Mouse (Mus musculus) neural tube, embryonic 15.5 days (tissue): ENCODE data around the gene Gm21887. TPM values are rescaled to one million over a fixed set of nuclear protein-coding genes. Genes with fewer than 3 reads are reported as not detected.
A peak's percentile ranks its signal among the peaks of the same experiment; 100 is the strongest.
"Not testable (repeated sequence)": the region's sequence is repeated elsewhere in the genome, so short reads cannot be mapped to it uniquely, and the experiment has no call there.

Experiments
- ATAC-seq: fragments of 200-750 bp; cut with Nextera tagmentation; 2 replicates; pipeline ENCODE4 v1.8.0; 2017; ENCODE audit warnings: mild to moderate bottlenecking, moderate TSS enrichment, moderate library complexity; ENCODE audit not compliant: low FRiP score
- H3K27ac ChIP-seq: fragments of 300-500 bp; sonication (generic); replicated peaks from 2 replicates; pipeline ENCODE4 v1.5.1; 2015; ENCODE audit warnings: mild to moderate bottlenecking, inconsistent platforms
- H3K27me3 ChIP-seq: fragments of 300-500 bp; sonication (generic); replicated peaks from 2 replicates; pipeline ENCODE4 v1.6.1; 2015; ENCODE audit warnings: inconsistent platforms
- H3K36me3 ChIP-seq: fragments of 300-500 bp; sonication (generic); 2 replicates; pipeline ENCODE4 v1.6.1; 2015; ENCODE audit warnings: inconsistent platforms
- H3K4me1 ChIP-seq: fragments of 300-500 bp; sonication (generic); 2 replicates; pipeline ENCODE4 v1.6.1; 2015; ENCODE audit warnings: inconsistent platforms
- H3K4me2 ChIP-seq: fragments of 300-500 bp; sonication (generic); 2 replicates; pipeline ENCODE4 v1.6.1; 2015; ENCODE audit warnings: inconsistent platforms, mild to moderate bottlenecking, moderate library complexity
- H3K4me3 ChIP-seq: fragments of 300-500 bp; sonication (generic); replicated peaks from 2 replicates; pipeline ENCODE4 v1.5.1; 2015; ENCODE audit warnings: mild to moderate bottlenecking, inconsistent platforms
- H3K9ac ChIP-seq: fragments of 300-500 bp; sonication (generic); replicated peaks from 2 replicates; pipeline ENCODE4 v1.6.1; 2015; ENCODE audit warnings: mild to moderate bottlenecking, inconsistent platforms
- H3K9me3 ChIP-seq: fragments of 300-500 bp; sonication (generic); replicated peaks from 2 replicates; pipeline ENCODE4 v1.6.1; 2016; ENCODE audit warnings: inconsistent platforms
- WGBS: fragments of 180-500 bp; shearing (Covaris S2); methylation state at CpG from one replicate; pipeline ENCODE4 v1.1.7; 2015; ENCODE audit warnings: mixed read lengths; 5-methylcytosine and 5-hydroxymethylcytosine counted together
- polyA plus RNA-seq: library from polyadenylated mRNA; unstranded; fragments of >200 nt; fragmentation: Nextera tagmentation; extraction: Ambion mirVana; gene quantifications from 2 replicates; pipeline ENCODE4 v1.2.1, GENCODE M21; 2015

Gm21887 gene
- polyA plus RNA-seq, 1 experiment from 2014 or later, result 143 TPM

DNA sequence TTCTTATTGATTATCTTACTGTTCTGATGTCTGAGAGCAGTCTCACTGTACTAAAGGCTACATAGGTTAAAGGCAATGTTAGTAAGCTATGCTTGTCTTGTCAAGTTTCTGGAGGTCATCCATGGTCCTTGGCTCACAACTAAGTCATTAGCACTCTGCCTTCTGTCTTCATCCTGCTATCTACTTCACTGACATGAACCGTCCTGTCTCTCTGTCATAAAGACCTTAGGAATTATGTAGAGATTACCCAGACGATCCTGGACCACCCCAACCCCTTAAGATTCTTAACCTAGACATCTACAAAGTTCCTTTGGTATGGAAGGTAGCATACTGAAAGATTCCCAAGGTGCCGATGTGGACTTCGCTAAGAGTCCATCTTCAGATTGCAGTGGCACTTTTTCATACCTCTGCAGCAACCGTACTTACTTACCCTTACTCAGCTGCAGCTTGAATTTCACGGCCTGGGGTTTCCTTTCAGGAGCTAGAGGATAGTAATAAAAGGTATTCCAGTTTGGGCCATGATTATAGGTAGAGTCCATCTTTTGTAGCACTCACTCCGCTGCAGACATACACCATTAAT is 31.5 kb upstream of the Gm21887 start:
- not testable (repeated sequence) for H3K27ac ChIP-seq, H3K4me1 ChIP-seq, H3K4me2 ChIP-seq, H3K4me3 ChIP-seq, ATAC-seq, H3K9ac ChIP-seq, H3K27me3 ChIP-seq
- Histone ChIP-seq H3K36me3 (peaks cover 36% of the 10 kb centered on the region), H3K9me3 (peaks cover 35% of the 10 kb centered on the region)
- WGBS, result 92% methylated on average over 7 of the region's 7 CpGs

DNA sequence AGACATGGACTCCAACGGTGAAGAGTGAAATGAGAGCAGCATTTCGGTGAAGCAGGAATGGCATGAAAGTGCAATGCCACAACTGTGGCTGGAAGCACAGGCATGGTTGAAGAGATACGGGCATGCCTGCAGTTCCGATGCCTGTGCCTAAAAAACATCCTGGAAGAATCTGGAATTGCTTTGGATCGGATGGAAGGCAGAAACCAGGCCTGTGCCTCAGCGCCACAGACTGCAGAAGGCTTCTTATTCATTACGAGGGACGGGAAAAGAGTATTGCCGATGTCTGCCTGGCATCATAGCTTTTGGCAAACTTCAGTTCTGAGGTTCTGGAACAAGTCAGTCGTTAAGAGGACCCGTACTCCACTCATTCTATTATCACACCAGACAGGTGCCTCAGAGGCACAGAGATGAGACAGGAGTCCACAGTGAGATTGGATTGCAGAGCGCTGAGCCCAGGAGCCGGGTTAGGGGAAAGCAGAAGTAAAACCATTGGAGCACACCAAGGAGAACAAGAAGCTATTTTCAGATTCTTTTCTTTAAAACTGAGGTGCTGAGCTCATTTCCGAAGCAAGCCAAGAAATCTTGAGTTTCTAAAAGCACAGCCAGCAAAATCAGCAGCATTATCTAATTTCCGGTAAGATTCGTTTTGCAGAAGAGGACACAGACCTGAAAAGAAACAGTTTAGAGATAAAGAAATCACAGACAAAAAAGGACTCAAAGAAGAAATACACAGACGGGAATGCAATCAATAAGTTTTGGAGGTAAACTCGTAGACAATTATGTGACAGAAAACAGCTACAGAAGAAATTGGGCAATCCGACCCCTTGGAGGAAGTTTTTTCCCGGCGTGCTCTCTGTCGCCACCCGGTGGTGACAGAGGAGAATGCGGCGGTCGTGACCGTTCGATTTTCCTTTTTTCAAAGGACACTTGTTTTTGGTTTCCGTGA is 30.8 kb upstream of the Gm21887 start:
- H3K9ac ChIP-seq, ATAC-seq, H3K27me3 ChIP-seq, H3K4me1 ChIP-seq, H3K27ac ChIP-seq: not testable (repeated sequence)
- peak overlapping the region; percentile 17 for H3K4me3 ChIP-seq
- peak overlapping the region; percentile 41 for H3K4me2 ChIP-seq
- peaks cover 39% of the 10 kb centered on the region for H3K36me3 ChIP-seq
- 64% methylated on average over 29 of the region's 29 CpGs for WGBS
- H3K9me3 ChIP-seq, result peaks cover 35% of the 10 kb centered on the region

DNA sequence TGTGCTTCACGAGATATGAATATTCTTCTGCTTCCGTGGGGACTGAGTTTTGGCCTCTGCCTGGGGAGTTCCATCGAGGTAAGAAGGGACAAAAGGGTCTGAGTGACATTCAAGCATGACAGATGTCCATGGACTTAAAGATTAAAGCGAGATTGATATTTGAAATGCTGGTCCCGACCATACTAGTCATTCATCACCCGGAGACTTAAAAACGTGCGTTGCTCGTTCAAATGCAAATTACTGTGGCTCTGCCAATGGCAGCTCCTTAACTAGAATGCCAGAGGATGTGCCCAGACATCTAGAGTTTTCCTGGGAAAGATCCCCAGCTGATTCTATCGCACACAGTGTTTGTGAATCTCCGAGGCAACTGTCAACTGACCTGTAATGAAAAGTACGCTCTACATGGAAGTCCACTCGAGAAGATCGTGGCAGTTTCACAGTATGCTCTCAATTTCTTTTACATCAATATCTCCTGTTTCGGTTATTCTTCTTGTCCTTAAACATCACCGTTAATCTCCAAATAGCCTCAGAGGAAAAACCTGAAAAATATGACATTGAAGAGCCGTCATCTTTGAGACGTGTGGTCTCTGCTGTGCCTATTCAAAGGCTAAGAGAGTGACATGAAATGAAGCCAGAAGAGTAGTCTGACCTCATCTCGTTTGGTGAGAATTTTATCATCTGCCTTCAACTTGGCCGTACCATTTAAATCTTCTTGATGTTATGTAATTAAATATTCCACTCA is 29.8 kb upstream of the Gm21887 start:
- Histone ChIP-seq H3K4me3 (peak overlapping the region; percentile 17), H3K9me3 (peaks cover 35% of the 10 kb centered on the region), H3K4me2 (peak overlapping the region; percentile 41), H3K36me3 (peaks cover 43% of the 10 kb centered on the region), H3K27ac (0 out of 2 replicates have a peak overlapping the region, but pooled peaks have one; percentile 0), H3K9ac (peak overlapping the region; percentile 0; the same call in 1 of the 2 replicates)
- not testable (repeated sequence) for H3K4me1 ChIP-seq, H3K27me3 ChIP-seq
- WGBS, result 70% methylated on average over 20 of the region's 20 CpGs
- peak; percentile 27 for ATAC-seq

DNA sequence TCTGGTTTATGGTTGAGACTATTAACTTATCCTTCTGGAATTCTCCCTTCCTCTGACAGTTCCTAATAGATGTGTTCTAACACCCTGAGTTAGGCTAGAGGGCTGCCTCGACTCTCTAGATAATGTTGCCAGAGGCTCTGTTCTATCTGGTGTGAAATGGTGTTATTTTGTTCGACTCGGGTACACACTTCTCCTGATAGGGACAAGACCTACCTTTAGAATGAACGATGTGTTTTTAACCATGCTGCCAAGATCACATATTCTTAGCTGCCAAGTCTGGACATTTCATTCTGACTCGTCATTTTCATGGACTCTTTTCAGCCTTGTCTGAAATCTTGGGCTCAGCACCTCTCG is 29.3 kb upstream of the Gm21887 start:
- WGBS, result 84% methylated on average over 6 of the region's 6 CpGs
- H3K4me3 ChIP-seq, H3K27ac ChIP-seq, H3K4me1 ChIP-seq, H3K27me3 ChIP-seq, ATAC-seq, H3K9ac ChIP-seq: not testable (repeated sequence)
- Histone ChIP-seq H3K9me3 (peaks cover 30% of the 10 kb centered on the region), H3K36me3 (peaks cover 42% of the 10 kb centered on the region), H3K4me2 (0 out of 2 replicates have a peak overlapping the region, but pooled peaks have one; percentile 41)

DNA sequence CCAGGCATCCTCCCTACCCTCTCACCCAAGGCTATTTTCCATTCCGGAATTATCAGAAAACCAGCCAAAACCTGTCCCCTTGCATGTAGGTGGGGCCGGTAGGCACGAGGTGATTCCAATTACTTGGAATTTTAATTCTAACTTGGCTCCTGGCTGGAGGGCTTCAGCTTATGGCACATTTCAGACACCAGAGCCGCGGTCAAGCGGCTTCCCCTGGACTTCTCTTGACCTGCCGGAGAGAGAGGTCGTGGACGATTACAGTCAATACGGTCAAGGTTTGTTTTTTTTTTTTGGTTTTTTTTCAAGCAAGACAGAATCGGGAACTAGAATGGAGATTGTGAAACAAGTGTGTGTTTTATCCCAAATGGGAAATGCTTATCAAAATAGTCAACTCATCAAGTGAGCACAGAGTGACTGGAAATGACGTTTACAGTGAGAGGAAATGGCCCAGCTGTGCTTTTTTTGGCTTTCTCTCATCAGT is 28.6 kb upstream of the Gm21887 start:
- H3K27me3 ChIP-seq, result no peaks in the 10 kb centered on the region
- H3K4me3 ChIP-seq, result no peak overlapping the region
- H3K4me2 ChIP-seq, result no peak overlapping the region
- no peak overlapping the region for H3K9ac ChIP-seq
- no peak overlapping the region for H3K27ac ChIP-seq
- H3K4me1 ChIP-seq, result 0 out of 2 replicates have a peak, but pooled peaks cover 4% of the 10 kb centered on the region
- peaks cover 46% of the 10 kb centered on the region for H3K36me3 ChIP-seq
- WGBS, result 90% methylated on average over 12 of the region's 12 CpGs
- no peak for ATAC-seq
- peaks cover 24% of the 10 kb centered on the region for H3K9me3 ChIP-seq

DNA sequence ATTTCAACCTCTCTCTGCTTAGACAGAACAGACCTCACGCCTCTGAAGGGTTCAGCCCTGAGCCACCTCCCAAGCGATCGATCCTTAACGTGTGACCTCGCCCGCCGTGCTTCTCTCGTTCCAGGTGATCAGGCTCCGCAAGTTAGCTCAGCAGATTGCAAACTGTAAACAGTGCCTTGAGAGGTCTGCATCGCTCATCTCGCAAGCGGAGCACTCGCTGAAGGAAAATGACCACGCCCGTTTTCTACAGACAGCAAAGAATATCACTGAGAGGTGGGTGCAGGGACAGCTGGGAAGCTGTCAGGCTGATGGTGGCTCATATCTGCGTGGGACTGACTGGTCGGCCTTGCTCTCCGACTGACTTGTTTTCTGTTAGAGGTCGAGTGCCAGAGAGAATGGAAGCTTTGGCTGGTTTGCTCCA is 27.7 kb upstream of the Gm21887 start:
- H3K4me2 ChIP-seq, H3K27me3 ChIP-seq, H3K4me1 ChIP-seq, H3K27ac ChIP-seq, H3K9ac ChIP-seq, H3K4me3 ChIP-seq, ATAC-seq: not testable (repeated sequence)
- peaks cover 24% of the 10 kb centered on the region for H3K9me3 ChIP-seq
- H3K36me3 ChIP-seq, result peaks cover 51% of the 10 kb centered on the region
- WGBS, result 92% methylated on average over 19 of the region's 19 CpGs

DNA sequence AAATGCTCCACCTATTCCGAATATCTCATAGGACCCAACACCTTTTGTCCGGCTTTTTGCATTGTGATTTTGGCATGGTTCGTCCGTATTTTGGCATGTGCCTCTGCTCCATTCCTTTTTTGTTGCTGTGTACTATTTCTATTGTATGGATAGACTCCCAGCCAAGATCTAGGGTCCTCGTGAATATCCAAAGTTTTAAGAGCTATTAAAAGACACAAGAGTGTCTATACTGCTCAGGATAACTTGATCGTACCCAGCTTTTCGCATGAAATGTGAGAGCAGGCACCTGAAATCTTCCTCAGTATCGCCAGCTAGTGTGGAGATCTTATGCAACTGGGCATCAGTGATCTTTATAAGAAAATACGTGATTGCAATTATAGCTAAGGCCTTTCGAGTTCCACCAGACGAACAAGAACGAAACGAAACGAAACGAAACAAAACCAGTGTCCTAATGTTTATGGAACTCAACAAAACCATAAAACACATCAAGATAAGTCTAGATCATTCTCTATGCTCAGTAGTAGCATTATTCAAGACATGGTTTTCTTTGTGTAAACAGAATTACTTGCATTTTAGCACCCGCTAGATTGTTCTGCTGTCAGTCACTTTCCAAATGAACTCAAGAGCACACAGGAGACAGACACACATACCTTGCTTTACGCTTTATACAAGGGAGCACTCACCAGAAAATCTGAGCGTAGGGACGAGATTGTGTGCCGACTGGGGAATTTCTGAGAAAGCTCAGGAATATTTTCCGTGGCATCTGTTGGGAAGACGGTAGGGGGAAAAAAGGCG is 26.7 kb upstream of the Gm21887 start:
- 92% methylated on average over 23 of the region's 23 CpGs for WGBS
- H3K9ac ChIP-seq, H3K4me3 ChIP-seq, ATAC-seq, H3K4me2 ChIP-seq, H3K27me3 ChIP-seq, H3K4me1 ChIP-seq, H3K27ac ChIP-seq: not testable (repeated sequence)
- H3K36me3 ChIP-seq, result peaks cover 50% of the 10 kb centered on the region
- peaks cover 27% of the 10 kb centered on the region for H3K9me3 ChIP-seq

DNA sequence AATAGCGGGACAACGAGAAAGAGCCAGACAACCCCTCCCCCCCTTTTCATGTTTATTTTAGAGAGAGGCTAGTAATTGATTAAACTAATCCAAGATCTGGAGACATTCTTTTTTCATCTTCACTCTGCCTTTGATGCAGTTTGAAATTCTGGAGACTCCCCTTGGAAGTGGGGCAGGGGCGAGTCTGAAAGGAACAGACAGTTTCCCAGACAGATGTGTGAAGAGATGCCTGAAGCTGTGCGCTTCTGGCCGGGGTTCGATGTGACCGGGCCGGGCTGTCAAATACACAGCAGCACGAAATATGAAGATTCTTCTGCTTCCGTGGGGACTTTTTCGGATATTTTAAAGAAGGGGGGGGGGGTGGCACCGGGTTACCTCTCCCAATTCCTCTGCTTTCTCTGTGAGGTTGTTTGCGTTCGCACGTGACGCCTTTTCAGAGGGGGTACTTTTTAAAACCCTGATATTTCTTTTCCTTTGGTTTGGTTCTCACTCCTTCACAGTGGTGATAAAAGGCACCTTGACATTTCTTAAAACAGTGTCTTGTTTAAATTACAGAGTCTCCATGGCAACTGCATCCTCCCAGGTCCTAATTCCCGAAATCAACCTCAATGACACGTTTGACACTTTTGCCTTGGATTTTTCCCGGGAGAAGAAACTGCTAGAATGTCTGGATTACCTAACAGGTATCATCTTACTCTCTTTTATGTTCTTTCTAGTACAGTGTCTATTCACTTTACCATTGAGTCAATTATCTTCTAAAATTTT is 25.9 kb upstream of the Gm21887 start:
- not testable (repeated sequence) for H3K4me3 ChIP-seq, H3K27ac ChIP-seq, H3K4me1 ChIP-seq, H3K27me3 ChIP-seq, H3K9ac ChIP-seq, ATAC-seq, H3K4me2 ChIP-seq
- H3K36me3 ChIP-seq, result peaks cover 50% of the 10 kb centered on the region
- 92% methylated on average over 19 of the region's 19 CpGs for WGBS
- H3K9me3 ChIP-seq, result peaks cover 24% of the 10 kb centered on the region

DNA sequence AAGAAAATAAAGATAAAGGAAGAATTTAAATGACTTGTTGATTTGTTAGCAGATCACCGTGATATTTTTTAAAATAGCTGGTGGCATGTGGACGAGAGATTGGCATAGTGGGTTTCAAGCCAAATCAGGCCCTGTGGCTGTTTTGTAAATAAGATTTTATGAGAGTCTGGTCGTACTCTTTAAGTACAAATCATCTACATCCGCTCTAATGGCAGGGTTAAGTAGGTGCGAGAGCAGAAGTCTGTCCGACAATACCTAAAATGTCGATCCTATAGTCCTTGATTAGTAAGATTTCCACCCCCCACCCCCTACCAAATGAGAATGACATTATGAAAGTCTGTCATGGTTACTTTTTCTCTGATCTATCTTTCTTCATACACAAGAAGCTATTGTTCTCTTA is 25.1 kb upstream of the Gm21887 start:
- H3K27me3 ChIP-seq, H3K4me1 ChIP-seq, H3K4me2 ChIP-seq, H3K9ac ChIP-seq, ATAC-seq, H3K4me3 ChIP-seq, H3K27ac ChIP-seq: not testable (repeated sequence)
- WGBS, result 91% methylated on average over 7 of the region's 7 CpGs
- peaks cover 55% of the 10 kb centered on the region for H3K36me3 ChIP-seq
- peaks cover 30% of the 10 kb centered on the region for H3K9me3 ChIP-seq

DNA sequence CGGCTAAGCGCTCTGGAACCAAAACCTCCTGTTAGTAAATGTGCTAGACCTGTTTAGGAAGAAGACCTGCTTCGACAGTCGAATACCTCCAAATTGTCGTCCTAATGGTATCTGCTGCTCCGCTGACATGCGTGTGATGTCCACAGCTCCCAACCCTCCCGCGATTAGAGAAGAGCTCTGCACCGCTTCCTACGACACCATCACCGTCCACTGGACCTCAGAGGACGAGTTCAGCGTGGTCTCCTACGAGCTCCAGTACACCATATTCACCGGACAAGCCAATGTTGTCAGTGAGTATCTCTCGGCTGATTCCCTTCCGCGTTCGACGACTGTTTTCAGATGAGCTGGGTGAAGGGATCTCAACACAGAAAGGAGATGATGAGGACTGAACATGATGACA is 24.6 kb upstream of the Gm21887 start:
- H3K4me2 ChIP-seq, H3K4me1 ChIP-seq, H3K4me3 ChIP-seq, H3K27me3 ChIP-seq, H3K9ac ChIP-seq, ATAC-seq, H3K27ac ChIP-seq: not testable (repeated sequence)
- peaks cover 58% of the 10 kb centered on the region for H3K36me3 ChIP-seq
- H3K9me3 ChIP-seq, result peaks cover 28% of the 10 kb centered on the region
- 93% methylated on average over 21 of the region's 21 CpGs for WGBS
